ENCODE assay signal across 14 mouse cellular contexts in the genomic region with DNA sequence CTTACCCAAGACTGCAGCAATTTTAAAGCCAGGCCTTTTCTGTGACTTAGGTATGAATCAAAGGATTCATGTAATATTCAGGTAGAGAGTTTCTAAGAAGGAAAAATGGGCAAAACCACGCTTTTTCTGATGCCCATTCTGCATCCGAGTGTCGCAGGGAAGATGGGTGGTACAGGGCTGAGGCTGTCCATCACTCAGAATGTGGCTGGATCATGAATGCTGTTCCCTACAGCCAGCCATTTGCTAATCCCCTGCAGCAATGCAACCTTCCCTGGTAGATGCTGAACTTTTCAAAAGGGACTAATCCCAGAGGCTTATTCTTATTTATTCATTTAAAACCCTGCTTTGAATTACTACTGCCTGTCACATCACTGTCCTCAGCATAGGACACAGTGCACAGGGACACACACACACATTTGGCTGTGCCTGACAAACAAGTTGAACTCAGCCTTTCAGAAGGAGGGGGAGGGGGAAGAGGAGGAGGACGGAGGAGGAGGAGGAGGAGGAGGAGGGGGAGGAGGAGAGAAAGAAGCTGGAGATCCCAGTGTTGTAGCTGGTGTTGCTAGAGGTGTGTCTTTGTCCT.
"Had no signal": no experiment of that assay in that cellular context is flagged by ENCODE, and none has a peak within 500 bp of the region (broad histone marks: within the 10 kb centered on the region; RNA-seq: fewer than 3 reads in every experiment).

No protein-coding gene starts in this region.

- H3K27me3 ChIP-seq: limb, embryonic 13.5 days; neural tube, embryonic 15.5 days had no signal

- H3K9ac ChIP-seq: limb, embryonic 13.5 days; lung, embryonic 14.5 days; neural tube, embryonic 15.5 days had no signal

- H3K36me3 ChIP-seq: limb, embryonic 13.5 days; neural tube, embryonic 15.5 days had no signal

- H3K4me2 ChIP-seq: limb, embryonic 13.5 days; lung, embryonic 14.5 days; neural tube, embryonic 15.5 days had no signal

- DNase-seq: kidney, adult 11 months; kidney, postnatal 10 days; kidney, postnatal 4 days; left cerebral cortex, postnatal 4 days; lung, embryonic 14.5 days; lung, postnatal 10 days; lung, postnatal 4 days; right cerebral cortex, adult 18-20 months; thymus, postnatal 14 days had no signal

- H3K9me3 ChIP-seq: limb, embryonic 13.5 days; neural tube, embryonic 15.5 days had no signal

- H3K27ac ChIP-seq: layer of hippocampus, adult 2 months; limb, embryonic 13.5 days; neural tube, embryonic 15.5 days; stomach, postnatal 0 days had no signal

- H3K4me1 ChIP-seq: limb, embryonic 13.5 days; neural tube, embryonic 15.5 days had no signal

- H3K4me3 ChIP-seq: layer of hippocampus, adult 2 months; limb, embryonic 13.5 days; myocyte; neural tube, embryonic 15.5 days had no signal
